Mouse (Mus musculus) bone marrow, adult 2 months (tissue): ENCODE results near the gene Sox5. TPM values are rescaled to one million over a fixed set of nuclear protein-coding genes. Genes with fewer than 3 reads are reported as not detected.

Experiments used
- H3K27ac ChIP-seq: fragments of 200-500 bp; 2 replicates; pipeline ENCODE4 v1.5.1; 2012; ENCODE audit warnings: low read depth, mild to moderate bottlenecking, control low read depth, inconsistent platforms, low read length; ENCODE audit not compliant: control insufficient read depth, poor library complexity, insufficient read depth
- H3K4me1 ChIP-seq: fragments of 200-500 bp; 2 replicates; pipeline ENCODE4 v1.6.1; 2011; ENCODE audit warnings: low read length; ENCODE audit not compliant: control insufficient read depth, insufficient read depth
- H3K4me3 ChIP-seq: fragments of 200-500 bp; replicated peaks from 2 replicates; pipeline ENCODE3; 2011; ENCODE audit warnings: mild to moderate bottlenecking, low read depth, low read length, control low read depth; ENCODE audit not compliant: control insufficient read depth
- CTCF ChIP-seq: fragments of 200-500 bp; IDR thresholded peaks from 2 replicates; pipeline ENCODE4 v1.5.1; 2011; ENCODE audit warnings: low read length, control low read depth; ENCODE audit not compliant: control insufficient read depth, insufficient read depth
- POLR2A ChIP-seq: fragments of 200-500 bp; IDR thresholded peaks from 2 replicates; pipeline ENCODE4 v1.6.1; 2011; ENCODE audit warnings: low read depth, mild to moderate bottlenecking, control low read depth, low read length, borderline replicate concordance; ENCODE audit not compliant: control insufficient read depth
- WGBS: fragments of 180-500 bp; shearing (Covaris S2); methylation state at CpG from one replicate; pipeline ENCODE4 v1.1.7; 2018; 5-methylcytosine and 5-hydroxymethylcytosine counted together
- polyA plus RNA-seq: library from polyadenylated mRNA; stranded (reverse); fragments of >200 nt; gene quantifications from 2 replicates; pipeline ENCODE4 v1.2.4, GENCODE M21; 2011; ENCODE audit warnings: low replicate concordance; ENCODE audit not compliant: missing spikeins, insufficient read depth, insufficient read length

Gene Sox5
- polyA plus RNA-seq, 1 experiment, result not detected

- 14% methylated on average over 3 of the region's 3 CpGs for WGBS
- H3K4me3 ChIP-seq, result no peak overlapping the region
- TF ChIP-seq CTCF, result no peak
- TF ChIP-seq POLR2A, result no peak
These were observed 39.2 kb downstream of the Sox5 start for GRCm38 (mm10) chr6:144742559-144742958.

GRCm38 (mm10) chr6:144741080-144741655 is 40.6 kb downstream of the Sox5 start:
- Histone ChIP-seq H3K27ac (no peak overlapping the region), H3K4me1 (no peaks in the 10 kb centered on the region), H3K4me3 (no peak overlapping the region)
- TF ChIP-seq POLR2A (no peak), CTCF (no peak)
- 76% methylated on average over 3 of the region's 3 CpGs for WGBS

More at GRCm38 (mm10) chr6:144742559-144742958, 39.2 kb downstream of the Sox5 start:
- Histone ChIP-seq H3K4me1 (no peaks in the 10 kb centered on the region), H3K27ac (no peak overlapping the region)

- WGBS, result 62% methylated on average over 3 of the region's 3 CpGs
- no peak for TF ChIP-seq POLR2A
- no peaks in the 10 kb centered on the region for H3K4me1 ChIP-seq
- H3K4me3 ChIP-seq, result no peak overlapping the region
- no peak overlapping the region for H3K27ac ChIP-seq
These were observed 41.4 kb downstream of the Sox5 start for GRCm38 (mm10) chr6:144740343-144740742.

- TF ChIP-seq CTCF (no peak), POLR2A (no peak)
- WGBS, result 57% methylated on average over 2 of the region's 2 CpGs
- no peak overlapping the region for H3K27ac ChIP-seq
These were observed 42.0 kb downstream of the Sox5 start for GRCm38 (mm10) chr6:144739753-144740152.

GRCm38 (mm10) chr6:144737786-144738185 is 44.0 kb downstream of the Sox5 start:
- TF ChIP-seq CTCF, result no peak
- no peaks in the 10 kb centered on the region for H3K4me1 ChIP-seq
- H3K4me3 ChIP-seq, result no peak overlapping the region
- WGBS, result 91% methylated on average over 5 of the region's 5 CpGs
- no peak overlapping the region for H3K27ac ChIP-seq

More at GRCm38 (mm10) chr6:144739753-144740152, 42.0 kb downstream of the Sox5 start:
- H3K4me3 ChIP-seq, result no peak overlapping the region
- H3K4me1 ChIP-seq, result no peaks in the 10 kb centered on the region

- peaks cover 3% of the 10 kb centered on the region; the same call in 1 of the 2 replicates for H3K4me1 ChIP-seq
These were observed 50.4 kb downstream of the Sox5 start for GRCm38 (mm10) chr6:144731251-144731970.

GRCm38 (mm10) chr6:144723530-144724144 is 58.1 kb downstream of the Sox5 start:
- 20% methylated on average over 12 of the region's 12 CpGs for WGBS
- TF ChIP-seq POLR2A (no peak), CTCF (no peak)
- Histone ChIP-seq H3K27ac (no peak overlapping the region), H3K4me3 (no peak overlapping the region), H3K4me1 (no peaks in the 10 kb centered on the region; the same call in 1 of the 2 replicates)

More at GRCm38 (mm10) chr6:144731251-144731970, 50.4 kb downstream of the Sox5 start:
- WGBS, result 47% methylated on average over 10 of the region's 10 CpGs
- no peak for TF ChIP-seq CTCF
- no peak for TF ChIP-seq POLR2A
- H3K27ac ChIP-seq, result no peak overlapping the region
- H3K4me3 ChIP-seq, result no peak overlapping the region

GRCm38 (mm10) chr6:144723024-144723423 is 58.8 kb downstream of the Sox5 start:
- Histone ChIP-seq H3K27ac (no peak overlapping the region), H3K4me1 (no peaks in the 10 kb centered on the region; the same call in 1 of the 2 replicates), H3K4me3 (no peak overlapping the region)
- no peak for TF ChIP-seq CTCF
- no peak for TF ChIP-seq POLR2A
- 76% methylated on average over 5 of the region's 5 CpGs for WGBS

GRCm38 (mm10) chr6:144720846-144721245 is 60.9 kb downstream of the Sox5 start:
- no peak for TF ChIP-seq CTCF
- TF ChIP-seq POLR2A, result no peak
- H3K4me3 ChIP-seq, result no peak overlapping the region
- WGBS, result 93% methylated on average over 13 of the region's 13 CpGs
- H3K27ac ChIP-seq, result no peak overlapping the region
- no peaks in the 10 kb centered on the region; the same call in 1 of the 2 replicates for H3K4me1 ChIP-seq
